Mouse (Mus musculus): ENCODE data around the gene Plekhf1. TPM values are rescaled to one million over a fixed set of nuclear protein-coding genes. Genes with fewer than 3 reads are reported as not detected.
A peak's percentile ranks its signal among the peaks of the same experiment; 100 is the strongest.

The Plekhf1 gene
- total RNA-seq, 2 experiments from 2014 or later = 2.4 to 4.3 TPM

- DNase-seq = no peak
Observed at GRCm38 (mm10) chr7:38187796-38188195, 40.0 kb downstream of the Plekhf1 start.

DNA sequence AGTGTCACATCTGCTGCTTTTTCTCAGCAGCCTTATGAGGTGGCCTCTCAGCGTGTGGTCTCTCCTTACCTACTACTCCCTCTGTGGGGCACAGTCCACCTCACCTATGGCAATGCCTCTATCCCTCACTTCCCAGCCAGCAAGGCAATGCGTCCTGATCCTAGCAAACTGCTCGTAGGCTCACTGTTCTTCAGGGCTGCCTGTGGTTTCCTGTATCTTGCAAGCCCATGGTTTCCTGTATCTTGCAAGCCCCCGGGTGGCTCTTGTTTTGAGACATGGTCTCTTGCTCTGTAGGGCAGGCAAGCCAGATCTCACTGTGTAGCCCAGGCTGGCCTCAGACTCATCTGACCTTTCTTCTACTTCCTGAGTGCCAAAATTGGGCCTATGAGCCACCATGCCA is 41.0 kb downstream of the Plekhf1 start:
- DNase-seq = no peak

- DNase-seq = no peak
Observed at GRCm38 (mm10) chr7:38184786-38185185, 43.0 kb downstream of the Plekhf1 start.

DNA sequence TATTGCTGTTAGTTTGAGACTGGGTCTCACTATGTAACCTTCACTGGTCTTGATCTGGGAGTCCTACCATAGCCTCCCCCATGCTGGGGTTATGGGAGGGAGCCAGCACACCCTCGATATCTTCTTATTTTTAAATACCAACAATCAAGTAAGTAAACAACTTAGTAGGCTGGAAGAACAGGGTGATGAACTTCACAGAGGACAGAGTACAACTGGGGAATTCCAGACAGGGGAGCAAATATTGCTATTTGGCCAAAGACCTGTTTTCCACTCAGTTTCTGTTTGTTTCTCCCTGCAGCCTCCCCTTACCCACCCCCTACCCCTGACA is 43.4 kb downstream of the Plekhf1 start:
- DNase-seq = no peak

DNA sequence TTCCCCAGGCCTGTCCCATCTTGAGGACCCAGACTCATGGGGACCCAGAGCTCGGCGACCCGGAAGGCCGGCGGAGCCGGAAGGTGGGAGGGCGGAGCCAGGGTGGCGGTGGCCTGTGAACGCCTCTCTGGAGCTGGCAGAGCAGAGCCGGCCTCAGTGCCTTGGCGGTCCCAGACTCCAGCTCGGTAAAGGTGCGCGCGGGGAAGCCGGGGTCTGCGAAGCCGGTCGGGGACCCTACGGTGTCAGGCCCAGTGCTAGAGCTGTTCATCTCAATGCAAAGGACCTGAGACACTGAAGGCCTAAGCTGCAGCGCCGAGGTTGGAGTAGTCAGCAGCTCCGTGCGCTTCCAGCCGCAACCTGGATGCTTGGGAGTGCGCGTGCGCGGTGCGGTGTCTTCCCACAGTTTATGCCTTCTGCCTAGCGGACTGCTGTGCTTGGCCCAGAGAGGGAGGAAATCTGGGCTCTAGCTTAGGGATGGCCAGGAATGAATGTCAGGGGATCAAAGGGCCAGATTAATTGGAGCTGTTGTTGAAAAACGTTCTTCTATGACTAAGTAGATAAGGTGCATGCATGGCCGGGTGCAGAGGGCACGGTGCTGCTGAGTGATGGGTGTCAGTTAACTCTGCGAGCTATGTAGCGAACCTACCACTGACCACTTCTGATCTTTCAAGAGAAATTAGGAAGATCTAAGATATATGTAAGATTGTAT is 44.0 kb downstream of the Plekhf1 start:
- DNase-seq = peak; percentile 88 to 90

- DNase-seq = peak in 1 of 2 experiments; percentile 38
Observed at GRCm38 (mm10) chr7:38182962-38183687, 44.7 kb downstream of the Plekhf1 start, which contains the start of gene 1600014C10Rik. Gene 1600014C10Rik (plus strand): TSS chr7:38183217.

DNA sequence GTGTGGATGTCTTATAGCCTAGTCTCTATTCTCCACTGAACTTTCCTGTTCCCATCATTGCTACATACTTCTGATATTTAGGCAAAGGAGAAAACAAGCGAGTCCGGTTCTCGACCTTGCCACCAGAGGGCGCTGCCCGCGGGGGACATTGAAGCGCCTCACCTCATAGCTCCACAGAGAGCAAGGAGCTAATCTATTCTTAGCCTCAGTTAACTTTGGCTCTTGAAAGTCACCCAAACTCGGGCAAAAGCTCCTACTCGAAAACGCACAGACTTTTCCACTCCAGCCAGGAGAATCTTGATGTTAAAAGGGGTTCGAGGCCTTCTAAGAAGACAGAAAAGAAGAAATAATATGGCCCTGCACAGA is 45.2 kb downstream of the Plekhf1 start:
- DNase-seq = peak; percentile 74 to 81

DNA sequence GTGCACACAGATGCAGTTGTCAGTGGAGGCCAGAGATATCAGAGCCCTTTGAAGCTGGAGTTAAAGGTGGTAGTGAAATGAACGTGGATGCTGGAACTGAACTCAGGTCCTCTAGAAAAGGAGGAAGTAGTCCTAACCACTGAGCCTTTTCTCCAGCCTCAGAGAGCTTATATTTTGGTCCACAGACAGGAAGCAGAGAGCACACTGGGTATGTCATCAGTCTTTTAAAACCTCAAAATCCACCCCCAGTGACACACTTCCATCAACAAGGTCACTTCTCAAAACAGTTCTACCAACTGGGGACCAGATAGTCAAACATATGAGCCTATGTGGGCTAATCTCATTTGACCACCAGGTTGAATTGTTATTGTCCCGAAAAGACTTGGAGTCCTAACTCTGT is 46.5 kb downstream of the Plekhf1 start:
- no peak for DNase-seq

- DNase-seq = no peak
Observed at GRCm38 (mm10) chr7:38179896-38180295, 47.9 kb downstream of the Plekhf1 start.

GRCm38 (mm10) chr7:38176056-38176455 is 51.8 kb downstream of the Plekhf1 start:
- no peak for DNase-seq

DNA sequence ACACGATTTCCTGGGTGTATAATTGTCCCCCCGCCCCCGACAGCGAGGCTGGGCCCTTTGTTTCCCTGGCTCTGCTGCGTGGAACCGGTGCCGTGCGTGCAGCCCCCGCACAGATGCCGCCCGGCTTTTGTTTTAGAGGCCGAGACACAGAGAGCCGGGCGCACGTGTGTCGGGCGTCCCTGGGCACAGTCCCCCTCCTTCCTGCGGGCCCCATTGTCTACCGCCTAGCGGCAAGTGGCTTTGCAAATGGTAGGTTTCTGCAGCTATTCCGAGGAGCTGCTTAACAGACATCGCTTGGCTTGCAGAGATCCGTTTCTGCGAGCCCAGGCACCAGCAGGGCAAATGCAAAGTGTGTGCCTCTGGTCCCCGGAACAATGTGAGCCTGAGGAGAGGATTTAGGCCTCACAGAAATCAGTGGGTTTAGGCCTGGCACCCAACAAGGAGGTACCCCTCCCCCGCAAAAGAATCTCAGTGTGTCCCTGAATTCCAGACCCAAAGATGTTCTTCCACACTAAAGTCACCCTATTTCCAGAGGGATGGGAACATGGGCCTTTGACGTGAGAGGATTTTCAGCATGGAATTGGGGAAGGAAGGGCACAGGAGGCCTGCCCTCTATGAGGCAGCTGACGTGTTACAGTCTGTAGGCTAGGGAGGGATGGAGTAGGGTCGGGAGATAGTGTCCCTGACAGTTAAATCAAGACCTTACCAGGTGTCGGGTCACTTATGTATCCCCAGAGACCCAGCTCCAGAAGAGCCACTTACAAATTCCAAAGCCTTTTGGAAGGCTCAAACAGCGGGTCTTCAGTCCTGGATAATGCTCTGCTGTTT is 53.3 kb downstream of the Plekhf1 start:
- DNase-seq = peak; percentile 56 to 65

- no peak for DNase-seq
Observed at GRCm38 (mm10) chr7:38173871-38174270, 53.9 kb downstream of the Plekhf1 start.

DNA sequence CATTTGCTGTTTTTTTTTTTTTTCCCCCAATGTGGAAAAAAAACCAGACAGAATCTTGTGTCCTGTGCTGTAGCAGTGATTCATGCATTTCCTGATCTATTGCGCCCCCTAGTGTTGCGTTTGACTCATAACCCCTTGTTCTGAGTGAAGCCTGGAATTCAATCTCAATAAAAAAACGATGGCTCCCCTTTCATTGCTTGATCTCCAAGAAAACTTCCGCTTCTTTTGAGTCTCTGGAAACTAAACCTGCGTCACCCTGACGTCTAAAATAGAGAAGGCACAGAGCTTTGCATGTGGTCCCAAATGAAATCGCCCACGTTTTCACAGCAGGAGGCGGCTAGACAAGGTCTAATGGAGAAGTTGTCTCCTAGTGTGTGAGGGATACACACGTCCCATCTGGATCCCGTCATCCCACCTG is 60.1 kb downstream of the Plekhf1 start:
- DNase-seq = peak in 1 of 2 experiments; percentile 65

Other genes with a start within 250 kb of the Plekhf1 start
- gene Uri1, start 204.5 kb downstream of the Plekhf1 start, total RNA-seq (2021) = 10 to 100 TPM; 31.2 to 33.4 TPM
- 10 to 100 TPM; 14.2 to 14.5 TPM for gene Ccne1, start 120.5 kb downstream of the Plekhf1 start, total RNA-seq (2021)
- 10 to 100 TPM; 25.7 to 26.3 TPM for gene 1600014C10Rik, start 44.8 kb downstream of the Plekhf1 start, total RNA-seq (2021)
- 10 to 100 TPM; 19.3 to 20.6 TPM for gene Pop4, start 43.4 kb upstream of the Plekhf1 start, total RNA-seq (2021)